Mouse (Mus musculus): ENCODE measurements around the gene Tada2b. TPM values are rescaled to one million over a fixed set of nuclear protein-coding genes. Genes with fewer than 3 reads are reported as not detected.

The Tada2b gene
- polyA plus RNA-seq, 1 experiment from 2014 or later = 3.1 TPM

DNA sequence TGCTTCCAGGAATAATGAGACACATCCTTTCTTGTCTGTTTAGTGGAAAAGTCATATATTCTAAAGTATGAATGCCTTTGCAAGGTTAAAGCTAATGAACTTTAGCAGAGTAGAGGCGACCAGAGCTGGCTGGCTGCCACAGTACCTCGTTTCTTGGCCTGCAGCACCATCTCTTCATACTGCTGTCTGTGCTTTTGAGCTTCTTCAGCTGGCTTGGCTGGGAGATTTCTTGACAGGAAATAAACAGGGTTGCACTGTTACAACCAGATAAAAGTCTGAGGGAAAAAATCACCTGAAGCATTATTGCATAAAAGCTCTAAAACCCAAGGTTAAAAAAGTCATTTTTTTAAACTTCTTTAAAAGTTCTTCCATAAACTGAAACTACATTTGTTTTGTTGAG, 38.7 kb upstream of the Tada2b start:
- Histone ChIP-seq H3K4me2 (ENCODE audit: low read length) (no peak overlapping the region), H3K27me3 (ENCODE audit: control insufficient read depth, insufficient read depth, low read length) (no peaks in the 10 kb centered on the region), H3K9me3 (ENCODE audit: control insufficient read depth, low read length) (no peaks in the 10 kb centered on the region), H3K4me1 (ENCODE audit: control insufficient read depth in 2 of 2, insufficient read depth in 2 of 2, low read length in 2 of 2) (peaks cover 4 to 17% of the 10 kb centered on the region in 2 experiments; a peak in 3 of 4 replicates), H3K9ac (ENCODE audit: low read length) (no peak overlapping the region), H3K27ac (replicated peaks in 1 of 2; ENCODE audit: control insufficient read depth in 1 of 2, insufficient read depth in 1 of 2, low read depth in 2 of 2, low read length in 2 of 2) (peak overlapping the region in 1 of 2 experiments; percentile 58; a peak in 1 of 4 replicates), H3K4me3 (ENCODE audit: control insufficient read depth in 1 of 2, insufficient read depth in 1 of 2, low read depth in 1 of 2, low read length in 2 of 2) (no peak overlapping the region), H3K36me3 (ENCODE audit: control insufficient read depth, insufficient read depth, low read length) (peaks cover 61% of the 10 kb centered on the region)
- ATAC-seq (ENCODE audit: insufficient number of reproducible peaks, insufficient read depth, low FRiP score, low read depth) = no peak
- WGBS = 37% methylated on average over 2 of the region's 2 CpGs

DNA sequence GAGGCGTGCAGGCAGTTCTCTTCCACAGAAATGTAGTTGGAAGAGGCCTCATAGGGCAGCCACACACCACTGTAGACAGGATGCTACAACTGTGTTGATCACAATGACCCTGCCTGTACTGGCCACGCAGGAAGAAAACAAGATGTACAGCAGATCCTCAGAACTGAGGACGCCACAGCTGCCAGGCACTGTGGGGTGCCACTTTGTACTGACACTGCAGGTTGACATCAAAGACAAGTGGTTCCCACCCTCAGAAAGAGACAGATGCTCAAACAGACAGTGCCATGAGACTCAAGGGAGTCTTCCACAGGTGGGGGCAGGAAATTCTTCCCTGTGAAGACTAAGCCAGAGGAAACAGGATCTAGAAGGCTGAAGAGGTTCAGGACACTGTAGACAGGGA, 35.7 kb upstream of the Tada2b start:
- H3K4me3 ChIP-seq (ENCODE audit: control insufficient read depth in 1 of 2, insufficient read depth in 1 of 2, low read depth in 1 of 2, low read length in 2 of 2) = no peak overlapping the region
- no peak overlapping the region for H3K4me2 ChIP-seq (ENCODE audit: low read length)
- no peak overlapping the region for H3K9ac ChIP-seq (ENCODE audit: low read length)
- H3K4me1 ChIP-seq (ENCODE audit: control insufficient read depth in 2 of 2, insufficient read depth in 2 of 2, low read length in 2 of 2) = peaks cover 4 to 10% of the 10 kb centered on the region in 2 experiments; a peak in 3 of 4 replicates
- no peak overlapping the region for H3K27ac ChIP-seq (replicated peaks in 1 of 2; ENCODE audit: control insufficient read depth in 1 of 2, insufficient read depth in 1 of 2, low read depth in 2 of 2, low read length in 2 of 2)
- no peaks in the 10 kb centered on the region for H3K27me3 ChIP-seq (ENCODE audit: control insufficient read depth, insufficient read depth, low read length)
- H3K36me3 ChIP-seq (ENCODE audit: control insufficient read depth, insufficient read depth, low read length) = peaks cover 81% of the 10 kb centered on the region
- 87% methylated on average over 3 of the region's 3 CpGs for WGBS
- ATAC-seq (ENCODE audit: insufficient number of reproducible peaks, insufficient read depth, low FRiP score, low read depth) = no peak
- no peaks in the 10 kb centered on the region for H3K9me3 ChIP-seq (ENCODE audit: control insufficient read depth, low read length)

DNA sequence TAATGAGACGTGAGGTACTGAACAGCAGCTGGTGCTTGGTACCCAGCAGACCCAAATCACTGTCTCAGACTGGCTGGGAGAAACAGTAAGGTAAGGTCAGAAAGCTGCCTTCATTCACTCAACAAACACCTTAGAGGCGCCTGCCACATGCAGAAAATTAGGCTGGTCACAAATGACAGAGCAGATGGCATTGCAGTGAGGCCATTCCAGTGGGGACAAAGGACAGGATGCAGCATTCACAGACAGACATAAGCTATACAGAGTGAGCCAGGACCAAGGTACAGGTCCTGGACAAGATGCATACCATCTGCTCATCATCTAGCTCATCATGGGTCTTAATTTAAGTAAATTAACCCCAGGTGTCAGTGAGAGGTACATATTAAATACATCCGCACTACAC, 33.5 kb upstream of the Tada2b start:
- H3K9ac ChIP-seq (ENCODE audit: low read length) = no peak overlapping the region
- no peak overlapping the region for H3K4me2 ChIP-seq (ENCODE audit: low read length)
- WGBS = 92% methylated on average over 3 of the region's 3 CpGs
- H3K27ac ChIP-seq (replicated peaks in 1 of 2; ENCODE audit: control insufficient read depth in 1 of 2, insufficient read depth in 1 of 2, low read depth in 2 of 2, low read length in 2 of 2) = no peak overlapping the region
- H3K9me3 ChIP-seq (ENCODE audit: control insufficient read depth, low read length) = no peaks in the 10 kb centered on the region
- no peaks in the 10 kb centered on the region for H3K4me1 ChIP-seq (ENCODE audit: control insufficient read depth in 2 of 2, insufficient read depth in 2 of 2, low read length in 2 of 2)
- ATAC-seq (ENCODE audit: insufficient number of reproducible peaks, insufficient read depth, low FRiP score, low read depth) = no peak
- peaks cover 87% of the 10 kb centered on the region for H3K36me3 ChIP-seq (ENCODE audit: control insufficient read depth, insufficient read depth, low read length)
- no peak overlapping the region for H3K4me3 ChIP-seq (ENCODE audit: control insufficient read depth in 1 of 2, insufficient read depth in 1 of 2, low read depth in 1 of 2, low read length in 2 of 2)
- H3K27me3 ChIP-seq (ENCODE audit: control insufficient read depth, insufficient read depth, low read length) = no peaks in the 10 kb centered on the region

DNA sequence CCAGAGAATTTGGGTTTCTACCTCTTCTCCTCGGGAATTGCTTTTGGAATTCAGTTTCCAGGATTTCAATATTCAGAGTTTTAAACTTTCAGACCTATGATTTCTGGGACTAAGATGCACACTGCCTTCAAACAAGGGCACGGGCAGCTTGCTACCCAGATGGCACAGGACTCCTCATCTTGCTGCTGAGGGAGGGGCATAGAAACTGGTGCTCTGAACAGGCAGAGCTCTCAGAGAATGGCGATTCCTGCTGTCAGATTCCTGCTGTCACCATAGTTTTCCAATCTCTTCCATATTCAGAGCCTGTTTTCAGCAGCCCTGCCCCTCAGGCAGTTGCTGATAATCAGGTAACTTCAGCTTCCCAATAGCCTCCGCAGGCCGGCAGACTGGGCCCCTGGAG, 31.5 kb upstream of the Tada2b start:
- no peak overlapping the region for H3K4me2 ChIP-seq (ENCODE audit: low read length)
- no peaks in the 10 kb centered on the region for H3K27me3 ChIP-seq (ENCODE audit: control insufficient read depth, insufficient read depth, low read length)
- H3K36me3 ChIP-seq (ENCODE audit: control insufficient read depth, insufficient read depth, low read length) = peaks cover 87% of the 10 kb centered on the region
- no peaks in the 10 kb centered on the region for H3K4me1 ChIP-seq (ENCODE audit: control insufficient read depth in 2 of 2, insufficient read depth in 2 of 2, low read length in 2 of 2)
- H3K4me3 ChIP-seq (ENCODE audit: control insufficient read depth in 1 of 2, insufficient read depth in 1 of 2, low read depth in 1 of 2, low read length in 2 of 2) = no peak overlapping the region
- H3K27ac ChIP-seq (replicated peaks in 1 of 2; ENCODE audit: control insufficient read depth in 1 of 2, insufficient read depth in 1 of 2, low read depth in 2 of 2, low read length in 2 of 2) = no peak overlapping the region
- no peak overlapping the region for H3K9ac ChIP-seq (ENCODE audit: low read length)
- no peak for ATAC-seq (ENCODE audit: insufficient number of reproducible peaks, insufficient read depth, low FRiP score, low read depth)
- H3K9me3 ChIP-seq (ENCODE audit: control insufficient read depth, low read length) = no peaks in the 10 kb centered on the region
- WGBS = 61% methylated on average over 5 of the region's 5 CpGs

DNA sequence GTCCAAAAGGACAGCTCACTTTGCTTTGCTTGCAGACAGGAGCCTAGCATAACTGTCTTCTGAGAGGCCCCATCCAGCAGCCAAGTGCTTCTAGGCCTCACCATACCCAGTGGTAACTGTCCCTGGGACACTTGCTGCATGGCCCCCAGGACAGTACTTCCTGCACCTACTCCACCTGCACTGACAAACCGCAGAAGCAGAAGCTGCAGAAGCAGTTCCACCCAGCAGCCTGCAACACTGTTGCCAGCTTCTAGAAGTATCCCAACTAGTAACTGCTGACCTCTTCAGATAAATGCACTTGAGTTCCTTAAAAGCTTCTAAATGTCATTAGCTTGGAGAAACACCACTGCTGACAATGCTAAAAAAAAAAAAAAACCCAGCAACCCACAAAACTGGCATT, 31.0 kb upstream of the Tada2b start:
- Histone ChIP-seq H3K27ac (replicated peaks in 1 of 2; ENCODE audit: control insufficient read depth in 1 of 2, insufficient read depth in 1 of 2, low read depth in 2 of 2, low read length in 2 of 2) (no peak overlapping the region), H3K36me3 (ENCODE audit: control insufficient read depth, insufficient read depth, low read length) (peaks cover 87% of the 10 kb centered on the region), H3K27me3 (ENCODE audit: control insufficient read depth, insufficient read depth, low read length) (no peaks in the 10 kb centered on the region), H3K4me1 (ENCODE audit: control insufficient read depth in 2 of 2, insufficient read depth in 2 of 2, low read length in 2 of 2) (no peaks in the 10 kb centered on the region), H3K4me3 (ENCODE audit: control insufficient read depth in 1 of 2, insufficient read depth in 1 of 2, low read depth in 1 of 2, low read length in 2 of 2) (no peak overlapping the region), H3K9me3 (ENCODE audit: control insufficient read depth, low read length) (no peaks in the 10 kb centered on the region), H3K9ac (ENCODE audit: low read length) (no peak overlapping the region), H3K4me2 (ENCODE audit: low read length) (no peak overlapping the region)
- ATAC-seq (ENCODE audit: insufficient number of reproducible peaks, insufficient read depth, low FRiP score, low read depth) = no peak
- WGBS = 95% methylated on average over 1 of the region's 1 CpGs

DNA sequence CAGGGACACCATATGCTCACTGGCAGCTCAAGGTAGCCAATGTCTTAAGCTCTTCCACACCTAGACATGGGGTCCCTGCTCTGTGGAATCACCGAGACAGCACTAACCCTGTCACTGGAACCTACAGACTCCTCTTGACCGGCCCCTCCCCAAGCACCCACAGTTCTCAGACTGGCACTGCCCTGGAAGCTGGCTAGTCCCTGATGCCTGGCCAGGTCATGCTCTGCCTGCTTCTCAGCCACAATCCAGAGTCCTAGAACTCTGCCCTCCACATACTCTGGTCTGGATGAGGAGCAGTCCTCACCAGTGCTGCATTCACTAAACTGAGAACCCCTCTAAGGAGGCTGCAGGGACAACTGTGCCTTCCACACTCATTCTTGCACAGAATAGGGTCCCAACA, 26.9 kb upstream of the Tada2b start:
- H3K4me2 ChIP-seq (ENCODE audit: low read length) = no peak overlapping the region
- no peak for ATAC-seq (ENCODE audit: insufficient number of reproducible peaks, insufficient read depth, low FRiP score, low read depth)
- H3K27me3 ChIP-seq (ENCODE audit: control insufficient read depth, insufficient read depth, low read length) = no peaks in the 10 kb centered on the region
- no peaks in the 10 kb centered on the region for H3K4me1 ChIP-seq (ENCODE audit: control insufficient read depth in 2 of 2, insufficient read depth in 2 of 2, low read length in 2 of 2)
- peaks cover 89% of the 10 kb centered on the region for H3K36me3 ChIP-seq (ENCODE audit: control insufficient read depth, insufficient read depth, low read length)
- H3K9ac ChIP-seq (ENCODE audit: low read length) = no peak overlapping the region
- no peaks in the 10 kb centered on the region for H3K9me3 ChIP-seq (ENCODE audit: control insufficient read depth, low read length)
- no peak overlapping the region for H3K4me3 ChIP-seq (ENCODE audit: control insufficient read depth in 1 of 2, insufficient read depth in 1 of 2, low read depth in 1 of 2, low read length in 2 of 2)
- no peak overlapping the region for H3K27ac ChIP-seq (replicated peaks in 1 of 2; ENCODE audit: control insufficient read depth in 1 of 2, insufficient read depth in 1 of 2, low read depth in 2 of 2, low read length in 2 of 2)
- WGBS = 96% methylated on average over 2 of the region's 2 CpGs

DNA sequence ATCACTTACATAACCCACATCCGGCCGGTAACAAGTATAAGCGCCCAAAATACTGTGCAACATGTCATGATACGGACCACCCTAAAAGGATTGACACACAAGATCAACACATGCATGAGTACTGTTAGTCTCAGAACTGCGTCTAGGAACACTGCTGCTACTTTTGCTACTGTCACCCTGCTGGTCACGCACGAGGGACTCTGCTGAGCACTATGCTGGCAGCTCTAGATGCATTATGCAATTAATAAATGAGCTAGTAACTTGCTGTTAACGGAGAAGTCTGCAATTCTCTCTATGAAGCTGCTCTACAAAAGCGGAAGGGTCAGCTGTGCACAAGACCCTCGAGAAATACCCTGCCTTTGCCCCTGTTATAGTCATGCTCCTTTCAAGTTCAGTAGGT, 24.3 kb upstream of the Tada2b start:
- H3K9ac ChIP-seq (ENCODE audit: low read length) = no peak overlapping the region
- no peak for ATAC-seq (ENCODE audit: insufficient number of reproducible peaks, insufficient read depth, low FRiP score, low read depth)
- 92% methylated on average over 10 of the region's 10 CpGs for WGBS
- peaks cover 97% of the 10 kb centered on the region for H3K36me3 ChIP-seq (ENCODE audit: control insufficient read depth, insufficient read depth, low read length)
- H3K27ac ChIP-seq (replicated peaks in 1 of 2; ENCODE audit: control insufficient read depth in 1 of 2, insufficient read depth in 1 of 2, low read depth in 2 of 2, low read length in 2 of 2) = no peak overlapping the region
- no peak overlapping the region for H3K4me2 ChIP-seq (ENCODE audit: low read length)
- no peaks in the 10 kb centered on the region for H3K4me1 ChIP-seq (ENCODE audit: control insufficient read depth in 2 of 2, insufficient read depth in 2 of 2, low read length in 2 of 2)
- no peaks in the 10 kb centered on the region for H3K27me3 ChIP-seq (ENCODE audit: control insufficient read depth, insufficient read depth, low read length)
- H3K9me3 ChIP-seq (ENCODE audit: control insufficient read depth, low read length) = no peaks in the 10 kb centered on the region
- H3K4me3 ChIP-seq (ENCODE audit: control insufficient read depth in 1 of 2, insufficient read depth in 1 of 2, low read depth in 1 of 2, low read length in 2 of 2) = no peak overlapping the region

DNA sequence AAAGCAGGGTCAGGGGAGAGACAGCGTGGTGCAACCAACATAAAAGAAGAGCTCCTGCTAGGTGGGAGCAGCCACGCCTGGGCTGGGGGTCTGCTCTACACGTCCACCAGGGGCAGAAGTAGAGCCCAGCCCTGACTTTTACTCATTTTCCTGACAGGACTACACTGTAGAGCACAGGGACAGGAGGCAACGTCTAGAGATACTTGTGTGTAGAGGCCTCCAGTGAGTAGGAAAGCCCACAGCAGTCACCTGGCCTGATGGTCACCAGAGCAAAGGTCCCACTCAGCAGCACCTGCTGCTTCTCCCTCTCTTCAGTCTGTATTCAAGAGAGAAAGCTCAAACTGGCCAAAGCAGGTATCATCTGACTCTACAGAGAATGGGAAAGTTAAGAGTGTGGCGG, 21.6 kb upstream of the Tada2b start:
- no peak for ATAC-seq (ENCODE audit: insufficient number of reproducible peaks, insufficient read depth, low FRiP score, low read depth)
- no peak overlapping the region for H3K4me3 ChIP-seq (ENCODE audit: control insufficient read depth in 1 of 2, insufficient read depth in 1 of 2, low read depth in 1 of 2, low read length in 2 of 2)
- no peaks in the 10 kb centered on the region for H3K27me3 ChIP-seq (ENCODE audit: control insufficient read depth, insufficient read depth, low read length)
- no peak overlapping the region for H3K4me2 ChIP-seq (ENCODE audit: low read length)
- peaks cover 96% of the 10 kb centered on the region for H3K36me3 ChIP-seq (ENCODE audit: control insufficient read depth, insufficient read depth, low read length)
- no peaks in the 10 kb centered on the region for H3K9me3 ChIP-seq (ENCODE audit: control insufficient read depth, low read length)
- no peak overlapping the region for H3K9ac ChIP-seq (ENCODE audit: low read length)
- WGBS = 74% methylated on average over 5 of the region's 5 CpGs
- H3K4me1 ChIP-seq (ENCODE audit: control insufficient read depth in 2 of 2, insufficient read depth in 2 of 2, low read length in 2 of 2) = no peaks in the 10 kb centered on the region
- H3K27ac ChIP-seq (replicated peaks in 1 of 2; ENCODE audit: control insufficient read depth in 1 of 2, insufficient read depth in 1 of 2, low read depth in 2 of 2, low read length in 2 of 2) = no peak overlapping the region
